Mouse (Mus musculus): ENCODE measurements around the gene Rps5. TPM values are rescaled to one million over a fixed set of nuclear protein-coding genes. Genes with fewer than 3 reads are reported as not detected.

Gene Rps5
- 15.5 TPM for polyA plus RNA-seq (2014; fragmentation: Illumina TruSeq; extraction: RNeasy Lipid Tissue Mini Kit (QIAGEN cat#74804); ENCODE audit: low read depth, low replicate concordance)

DNA sequence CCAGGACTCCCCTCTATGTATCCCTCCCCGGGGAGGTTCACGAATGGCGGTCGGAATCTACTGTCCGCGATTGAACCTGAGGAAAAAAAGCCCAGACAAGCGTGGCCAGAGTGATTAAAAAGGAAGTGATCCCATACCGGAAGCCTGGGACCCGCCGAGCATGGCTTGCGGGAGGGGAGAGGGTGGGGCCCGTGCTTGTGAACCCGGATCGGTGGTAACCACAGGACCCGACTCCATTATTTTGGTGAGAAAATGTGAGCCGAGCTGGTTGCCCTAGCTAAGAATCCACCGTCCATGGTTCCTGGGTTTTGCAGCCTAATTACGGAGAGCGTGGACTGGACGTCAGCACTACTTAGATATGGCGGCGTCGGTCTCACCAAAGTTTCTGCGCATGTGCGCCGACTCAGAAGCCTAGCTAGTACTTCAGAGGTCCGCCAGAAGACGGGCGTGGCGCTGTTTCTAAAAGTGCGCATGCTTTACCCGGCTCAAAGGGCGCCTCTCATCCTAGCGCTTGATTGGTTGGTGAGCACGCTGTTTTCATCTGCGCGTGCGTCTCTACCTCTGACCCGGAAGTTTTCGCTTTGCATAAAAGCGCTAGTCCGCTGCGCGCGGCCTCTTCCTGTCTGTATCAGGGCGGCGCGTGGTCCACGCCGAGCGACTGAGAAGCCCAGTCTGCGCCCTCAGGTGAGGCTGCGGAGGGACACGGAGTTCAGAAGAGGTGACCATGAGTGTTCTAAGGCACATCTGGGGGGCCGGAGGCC, at the start of gene Rps5:
Gene Rps5 (plus strand): TSS at position 586 of the 761 bp plus-strand sequence.

DNA sequence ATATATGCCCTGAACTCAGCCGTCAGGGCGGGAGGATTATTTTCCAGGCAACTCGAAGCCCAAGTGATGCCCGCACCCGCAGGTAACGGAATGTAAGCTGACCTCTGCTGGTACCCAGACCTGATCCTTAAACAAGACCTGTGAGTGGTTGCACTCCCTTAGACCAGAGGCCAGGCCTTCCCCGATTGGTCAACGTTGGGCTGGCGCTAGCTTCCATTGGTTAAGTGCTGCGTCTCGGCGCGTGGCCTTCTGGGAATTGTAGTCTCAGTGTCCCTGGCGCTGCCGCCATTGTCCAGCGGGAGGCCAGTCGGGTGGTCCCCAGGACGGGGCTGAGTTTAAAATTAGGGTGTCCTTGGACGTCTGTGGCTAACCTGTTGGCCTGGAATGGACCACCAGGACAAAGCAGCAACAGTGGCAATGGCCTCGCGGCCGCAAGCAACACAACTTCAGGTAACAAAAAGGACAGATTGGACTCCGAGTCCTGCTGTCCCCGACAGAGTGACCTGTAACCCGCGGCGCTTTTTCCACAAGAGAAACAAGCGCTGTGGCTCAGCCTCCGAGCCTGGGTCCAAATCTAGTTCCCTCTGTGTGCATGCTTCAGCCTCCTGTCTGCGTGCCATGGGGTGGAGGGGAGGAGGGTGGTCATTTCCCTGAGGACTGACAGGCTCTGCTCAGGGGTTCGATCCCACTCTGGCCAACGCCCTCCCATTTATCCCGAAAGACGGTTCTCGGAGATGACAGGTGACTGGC, 41.0 kb upstream of the Rps5 start, which contains the start of gene Zfp128:
Gene Zfp128 (plus strand): TSS at position 267 of the 750 bp plus-strand sequence.

DNA sequence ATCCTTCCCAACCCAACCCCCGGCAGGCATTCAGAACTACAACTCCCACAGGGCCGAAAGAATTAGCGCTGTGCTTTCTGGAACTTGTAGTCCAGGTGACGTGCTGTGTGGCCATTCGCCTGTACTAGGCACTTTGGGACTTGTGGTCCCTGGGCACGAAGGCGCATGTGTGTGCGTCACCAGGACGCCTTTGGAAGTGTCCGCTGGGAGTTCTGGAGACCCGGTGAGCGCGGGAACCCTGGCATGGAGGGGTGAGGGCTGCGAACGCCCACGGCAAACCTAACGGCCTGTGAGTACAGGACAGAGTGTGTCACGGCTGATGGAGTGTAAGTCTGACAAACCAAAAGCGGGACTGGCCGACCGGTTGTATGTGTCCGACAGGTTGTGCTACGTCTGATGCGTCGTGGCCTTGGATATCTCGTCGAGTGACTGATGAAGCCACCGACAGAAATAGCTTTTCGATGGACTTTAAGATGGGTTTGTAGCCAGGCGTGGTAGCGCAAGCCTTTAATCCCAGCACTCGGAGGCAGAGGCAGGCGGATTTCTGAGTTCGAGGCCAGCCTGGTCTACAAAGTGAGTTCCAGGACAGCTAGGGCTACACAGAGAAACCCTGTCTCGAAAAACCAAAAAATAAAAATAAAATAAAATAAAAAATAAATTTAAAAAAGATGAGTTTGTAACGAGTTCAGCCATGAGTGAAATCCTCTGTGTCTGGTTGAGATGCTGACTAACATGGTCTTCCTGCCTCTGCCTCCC, 24.3 kb upstream of the Rps5 start, which contains the start of gene Zscan22:
Gene Zscan22 (plus strand): TSS at position 161 of the 756 bp plus-strand sequence.

DNA sequence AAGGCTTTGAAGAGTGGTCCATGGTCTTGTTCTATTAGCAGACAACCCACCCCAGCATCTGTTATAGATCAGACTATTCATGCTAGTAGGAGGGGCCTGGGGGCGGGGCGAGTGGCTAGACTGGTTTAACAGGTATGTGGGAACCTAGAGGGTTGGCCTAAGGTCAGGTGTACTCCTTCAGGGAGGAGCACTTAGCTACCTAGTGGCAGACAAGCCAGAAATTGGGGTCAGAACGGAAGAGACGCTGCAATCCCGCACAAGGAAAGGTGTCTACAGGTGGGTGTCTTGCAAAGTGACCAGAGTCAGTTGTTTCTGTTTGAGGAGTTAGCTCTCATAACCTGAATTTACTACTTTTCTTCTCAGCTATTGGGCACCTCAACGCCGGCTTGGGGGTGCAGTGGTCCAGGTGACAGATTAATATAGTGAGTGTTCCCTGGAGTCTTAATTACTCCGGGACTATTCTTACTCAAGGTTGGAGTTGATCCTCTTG, 5.1 kb downstream of the Rps5 start, which contains the start of gene Rnf225:
Gene Rnf225 (plus strand): TSS at position 226 of the 490 bp plus-strand sequence.

DNA sequence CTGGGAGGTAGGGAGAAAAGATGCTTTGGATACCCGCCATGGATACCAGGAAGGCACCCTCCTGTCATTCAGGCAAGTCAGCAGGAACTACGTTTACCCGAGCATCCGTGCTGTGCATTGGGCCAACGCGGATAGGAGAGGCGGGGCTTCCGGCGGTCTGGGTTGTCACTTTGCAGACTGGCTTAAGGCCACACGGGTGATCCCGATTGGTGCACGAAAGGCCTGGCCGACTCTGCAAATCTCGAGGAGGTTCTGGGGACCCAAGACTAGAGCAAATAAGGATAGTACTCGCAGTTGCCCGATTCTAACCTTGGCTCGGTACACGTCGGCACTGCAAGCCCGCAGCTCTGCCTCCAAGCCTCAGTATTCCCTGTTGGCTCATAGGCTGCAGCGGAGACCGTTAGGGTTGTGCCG, 43.6 kb downstream of the Rps5 start, which contains the start of gene Zfp324:
Gene Zfp324 (plus strand): TSS at position 161 of the 414 bp plus-strand sequence.

Other genes with a start within 250 kb of the Rps5 start
- not detected for gene Vmn2r55, start 237.3 kb upstream of the Rps5 start, polyA plus RNA-seq (2014; fragmentation: Illumina TruSeq; extraction: RNeasy Lipid Tissue Mini Kit (QIAGEN cat#74804); ENCODE audit: low read depth, low replicate concordance)
- gene Vmn2r56, start 187.3 kb upstream of the Rps5 start, polyA plus RNA-seq (2014; fragmentation: Illumina TruSeq; extraction: RNeasy Lipid Tissue Mini Kit (QIAGEN cat#74804); ENCODE audit: low read depth, low replicate concordance): not detected
- gene Zscan18, start 118.7 kb upstream of the Rps5 start, polyA plus RNA-seq (2014; fragmentation: Illumina TruSeq; extraction: RNeasy Lipid Tissue Mini Kit (QIAGEN cat#74804); ENCODE audit: low read depth, low replicate concordance): 4.0 TPM
- 31.4 TPM for gene Zfp329, start 103.4 kb upstream of the Rps5 start, polyA plus RNA-seq (2014; fragmentation: Illumina TruSeq; extraction: RNeasy Lipid Tissue Mini Kit (QIAGEN cat#74804); ENCODE audit: low read depth, low replicate concordance)
- gene Zfp110, start 87.5 kb upstream of the Rps5 start, polyA plus RNA-seq (2014; fragmentation: Illumina TruSeq; extraction: RNeasy Lipid Tissue Mini Kit (QIAGEN cat#74804); ENCODE audit: low read depth, low replicate concordance): 33.4 TPM
- gene Zfp128, start 41.1 kb upstream of the Rps5 start, polyA plus RNA-seq (2014; fragmentation: Illumina TruSeq; extraction: RNeasy Lipid Tissue Mini Kit (QIAGEN cat#74804); ENCODE audit: low read depth, low replicate concordance): 6.9 TPM
- 6.2 TPM for gene Zscan22, start 24.5 kb upstream of the Rps5 start, polyA plus RNA-seq (2014; fragmentation: Illumina TruSeq; extraction: RNeasy Lipid Tissue Mini Kit (QIAGEN cat#74804); ENCODE audit: low read depth, low replicate concordance)
- gene Rnf225, start 5.1 kb downstream of the Rps5 start, polyA plus RNA-seq (2014; fragmentation: Illumina TruSeq; extraction: RNeasy Lipid Tissue Mini Kit (QIAGEN cat#74804); ENCODE audit: low read depth, low replicate concordance): not detected
- 5.4 TPM for gene Zfp324, start 43.5 kb downstream of the Rps5 start, polyA plus RNA-seq (2014; fragmentation: Illumina TruSeq; extraction: RNeasy Lipid Tissue Mini Kit (QIAGEN cat#74804); ENCODE audit: low read depth, low replicate concordance)
- 3.8 TPM for gene Zfp446, start 55.6 kb downstream of the Rps5 start, polyA plus RNA-seq (2014; fragmentation: Illumina TruSeq; extraction: RNeasy Lipid Tissue Mini Kit (QIAGEN cat#74804); ENCODE audit: low read depth, low replicate concordance)
- gene Slc27a5, start 75.9 kb downstream of the Rps5 start, polyA plus RNA-seq (2014; fragmentation: Illumina TruSeq; extraction: RNeasy Lipid Tissue Mini Kit (QIAGEN cat#74804); ENCODE audit: low read depth, low replicate concordance): not detected
- 27.9 TPM for gene Trim28, start 76.8 kb downstream of the Rps5 start, polyA plus RNA-seq (2014; fragmentation: Illumina TruSeq; extraction: RNeasy Lipid Tissue Mini Kit (QIAGEN cat#74804); ENCODE audit: low read depth, low replicate concordance)
- 0.82 TPM for gene Zbtb45, start 87.7 kb downstream of the Rps5 start, polyA plus RNA-seq (2014; fragmentation: Illumina TruSeq; extraction: RNeasy Lipid Tissue Mini Kit (QIAGEN cat#74804); ENCODE audit: low read depth, low replicate concordance)
- gene Chmp2a, start 112.5 kb downstream of the Rps5 start, polyA plus RNA-seq (2014; fragmentation: Illumina TruSeq; extraction: RNeasy Lipid Tissue Mini Kit (QIAGEN cat#74804); ENCODE audit: low read depth, low replicate concordance): 108 TPM
- gene Ube2m, start 116.0 kb downstream of the Rps5 start, polyA plus RNA-seq (2014; fragmentation: Illumina TruSeq; extraction: RNeasy Lipid Tissue Mini Kit (QIAGEN cat#74804); ENCODE audit: low read depth, low replicate concordance): 79.8 TPM
- 0.52 TPM for gene Mzf1, start 132.5 kb downstream of the Rps5 start, polyA plus RNA-seq (2014; fragmentation: Illumina TruSeq; extraction: RNeasy Lipid Tissue Mini Kit (QIAGEN cat#74804); ENCODE audit: low read depth, low replicate concordance)
- gene Vmn1r85, start 172.9 kb downstream of the Rps5 start, polyA plus RNA-seq (2014; fragmentation: Illumina TruSeq; extraction: RNeasy Lipid Tissue Mini Kit (QIAGEN cat#74804); ENCODE audit: low read depth, low replicate concordance): not detected
- not detected for gene Vmn1r86, start 197.6 kb downstream of the Rps5 start, polyA plus RNA-seq (2014; fragmentation: Illumina TruSeq; extraction: RNeasy Lipid Tissue Mini Kit (QIAGEN cat#74804); ENCODE audit: low read depth, low replicate concordance)
- not detected for gene Vmn1r87, start 217.9 kb downstream of the Rps5 start, polyA plus RNA-seq (2014; fragmentation: Illumina TruSeq; extraction: RNeasy Lipid Tissue Mini Kit (QIAGEN cat#74804); ENCODE audit: low read depth, low replicate concordance)
- not detected for gene Vmn1r88, start 237.3 kb downstream of the Rps5 start, polyA plus RNA-seq (2014; fragmentation: Illumina TruSeq; extraction: RNeasy Lipid Tissue Mini Kit (QIAGEN cat#74804); ENCODE audit: low read depth, low replicate concordance)

Measured in adrenal gland, adult 10 weeks (tissue).